Mouse (Mus musculus): ENCODE measurements around the gene Rbfox3. TPM values are rescaled to one million over a fixed set of nuclear protein-coding genes. Genes with fewer than 3 reads are reported as not detected.

The Rbfox3 gene
- polyA plus RNA-seq, 1 experiment from 2014 or later, result 56.3 TPM

DNA sequence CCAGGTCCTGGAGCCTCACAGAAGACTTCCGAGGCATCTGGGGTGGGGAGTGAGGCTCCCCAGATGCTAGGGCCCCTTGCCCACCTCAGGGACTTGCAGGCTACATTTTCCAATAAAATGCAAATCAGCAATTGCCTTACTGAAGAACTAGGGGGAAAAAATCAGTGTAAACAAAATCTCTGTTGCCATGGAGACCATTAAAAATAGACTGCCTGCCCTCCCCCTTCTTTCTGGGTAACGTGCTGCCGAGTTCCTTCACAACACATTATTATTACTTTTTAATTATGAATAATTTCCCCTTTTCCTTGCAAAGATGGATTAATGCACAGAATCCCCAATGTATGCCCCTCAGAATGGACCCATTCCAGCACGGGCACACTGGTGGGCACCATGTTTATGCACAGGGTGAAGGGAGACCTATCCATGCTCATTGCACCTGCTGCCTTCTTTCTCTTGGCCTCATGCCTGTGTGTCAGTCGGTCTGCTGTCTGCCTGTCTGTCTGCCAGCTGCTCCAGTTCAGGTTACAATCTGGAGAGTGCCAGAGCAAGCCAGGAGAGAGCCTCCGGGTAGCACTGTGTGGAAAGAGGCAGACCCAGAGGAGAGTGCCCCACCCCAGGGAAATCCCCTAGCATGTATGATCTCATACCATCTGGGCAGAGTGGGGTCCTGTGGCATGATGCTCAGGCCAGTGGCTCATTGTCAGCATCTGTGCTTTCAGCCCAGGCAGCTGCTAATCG lies 159.3 kb downstream of the Rbfox3 start:
- peaks cover 54% of the 10 kb centered on the region for H3K4me1 ChIP-seq (replicated peaks; ENCODE audit: control insufficient read depth, insufficient read depth, low read length)
- H3K27ac ChIP-seq (ENCODE audit: low read length), result peak overlapping the region; percentile 77
- H3K9me3 ChIP-seq (ENCODE audit: control insufficient read depth, low read length), result no peaks in the 10 kb centered on the region
- H3K36me3 ChIP-seq (ENCODE audit: control insufficient read depth, insufficient read depth), result no peaks in the 10 kb centered on the region
- peak overlapping the region; percentile 27 for H3K4me2 ChIP-seq (ENCODE audit: low read length)
- 21% methylated on average over 7 of the region's 7 CpGs for WGBS
- H3K27me3 ChIP-seq (replicated peaks; ENCODE audit: control insufficient read depth, insufficient read depth, low read length), result no peaks in the 10 kb centered on the region
- H3K9ac ChIP-seq (replicated peaks; ENCODE audit: low read depth, low read length), result no peak overlapping the region
- no peak overlapping the region for H3K4me3 ChIP-seq (replicated peaks; ENCODE audit: low read length)
- ATAC-seq, result peak; percentile 51

DNA sequence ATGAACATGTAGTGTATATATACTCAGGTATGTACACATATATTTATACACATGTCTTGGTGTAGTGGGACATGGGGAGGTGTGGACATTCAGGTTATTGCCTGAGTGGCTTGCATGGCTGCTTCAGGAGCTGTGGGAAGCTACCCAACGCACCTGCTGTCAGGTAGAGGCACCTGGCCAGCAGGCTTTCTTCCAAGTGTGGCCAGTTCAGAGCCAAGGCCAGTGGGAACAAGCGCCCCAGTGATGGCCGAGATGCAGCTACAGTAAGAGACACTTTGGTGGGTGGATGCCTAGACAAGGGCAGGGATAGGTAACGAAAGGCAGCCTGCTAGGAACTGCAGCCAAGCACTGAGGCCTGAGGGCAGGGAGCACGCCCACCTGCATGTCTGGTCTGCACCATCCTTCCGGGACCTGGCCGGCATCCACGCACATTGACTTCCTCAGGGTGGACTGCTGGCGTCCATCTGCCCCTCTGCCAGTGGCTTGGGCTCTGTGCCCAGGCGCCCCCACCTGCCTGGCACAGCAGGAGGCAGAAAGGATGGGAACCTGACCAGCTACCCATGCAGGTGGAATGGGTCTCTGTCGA lies 160.6 kb downstream of the Rbfox3 start:
- Histone ChIP-seq H3K9ac (replicated peaks; ENCODE audit: low read depth, low read length) (no peak overlapping the region), H3K36me3 (ENCODE audit: control insufficient read depth, insufficient read depth) (no peaks in the 10 kb centered on the region), H3K9me3 (ENCODE audit: control insufficient read depth, low read length) (no peaks in the 10 kb centered on the region), H3K4me1 (replicated peaks; ENCODE audit: control insufficient read depth, insufficient read depth, low read length) (peaks cover 58% of the 10 kb centered on the region), H3K4me3 (replicated peaks; ENCODE audit: low read length) (no peak overlapping the region), H3K27me3 (replicated peaks; ENCODE audit: control insufficient read depth, insufficient read depth, low read length) (no peaks in the 10 kb centered on the region), H3K4me2 (ENCODE audit: low read length) (no peak overlapping the region), H3K27ac (ENCODE audit: low read length) (peak overlapping the region; percentile 57)
- 68% methylated on average over 11 of the region's 11 CpGs for WGBS
- ATAC-seq, result no peak

DNA sequence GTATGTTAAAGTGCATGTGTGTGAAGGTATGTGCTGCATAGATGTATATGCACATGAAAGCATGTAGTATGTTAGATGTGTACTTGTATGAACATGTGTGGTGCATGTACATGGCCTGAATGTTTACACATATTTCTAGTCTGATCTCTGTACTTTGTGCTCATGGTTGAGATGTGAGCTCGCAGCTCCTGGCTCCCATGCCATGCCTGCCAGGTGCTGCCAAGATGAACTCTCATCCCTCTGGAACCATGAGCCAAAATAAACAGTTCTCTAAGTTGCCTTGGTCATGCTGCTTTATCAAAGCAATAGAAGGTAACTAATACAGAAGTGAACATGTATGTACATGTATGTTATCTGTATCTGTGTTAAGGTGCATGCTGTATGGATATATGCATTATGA lies 161.9 kb downstream of the Rbfox3 start:
- ATAC-seq, result no peak
- Histone ChIP-seq H3K9ac (replicated peaks; ENCODE audit: low read depth, low read length) (no peak overlapping the region), H3K9me3 (ENCODE audit: control insufficient read depth, low read length) (no peaks in the 10 kb centered on the region), H3K4me3 (replicated peaks; ENCODE audit: low read length) (no peak overlapping the region), H3K36me3 (ENCODE audit: control insufficient read depth, insufficient read depth) (no peaks in the 10 kb centered on the region), H3K27ac (ENCODE audit: low read length) (no peak overlapping the region), H3K27me3 (replicated peaks; ENCODE audit: control insufficient read depth, insufficient read depth, low read length) (no peaks in the 10 kb centered on the region), H3K4me1 (replicated peaks; ENCODE audit: control insufficient read depth, insufficient read depth, low read length) (peaks cover 61% of the 10 kb centered on the region), H3K4me2 (ENCODE audit: low read length) (no peak overlapping the region)
- 85% methylated on average over 1 of the region's 1 CpGs for WGBS

DNA sequence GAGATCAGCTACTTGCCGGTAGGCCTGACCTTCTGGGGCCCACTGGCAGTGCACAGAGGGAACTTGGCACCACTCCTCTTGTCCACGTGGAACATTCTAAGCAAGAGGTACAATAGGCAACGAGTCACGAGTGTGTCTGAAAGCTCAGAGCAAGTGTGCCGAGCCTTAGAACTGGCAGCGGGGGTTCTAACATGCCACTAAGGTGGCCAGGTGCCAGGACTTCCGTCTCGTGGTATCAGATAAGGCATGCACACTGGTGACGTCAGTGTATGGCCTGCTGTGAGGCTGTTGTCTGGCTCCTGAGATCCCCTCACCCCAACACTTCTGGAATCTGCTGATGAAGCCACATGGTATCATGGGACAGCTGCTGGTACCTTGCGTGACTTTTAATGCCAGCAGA lies 162.8 kb downstream of the Rbfox3 start:
- Histone ChIP-seq H3K4me2 (ENCODE audit: low read length) (no peak overlapping the region), H3K4me3 (replicated peaks; ENCODE audit: low read length) (no peak overlapping the region), H3K36me3 (ENCODE audit: control insufficient read depth, insufficient read depth) (no peaks in the 10 kb centered on the region), H3K9me3 (ENCODE audit: control insufficient read depth, low read length) (no peaks in the 10 kb centered on the region), H3K9ac (replicated peaks; ENCODE audit: low read depth, low read length) (no peak overlapping the region), H3K4me1 (replicated peaks; ENCODE audit: control insufficient read depth, insufficient read depth, low read length) (peaks cover 62% of the 10 kb centered on the region), H3K27me3 (replicated peaks; ENCODE audit: control insufficient read depth, insufficient read depth, low read length) (no peaks in the 10 kb centered on the region), H3K27ac (ENCODE audit: low read length) (peak overlapping the region; percentile 37; the same call in 1 of the 2 replicates)
- 17% methylated on average over 10 of the region's 10 CpGs for WGBS
- no peak for ATAC-seq

DNA sequence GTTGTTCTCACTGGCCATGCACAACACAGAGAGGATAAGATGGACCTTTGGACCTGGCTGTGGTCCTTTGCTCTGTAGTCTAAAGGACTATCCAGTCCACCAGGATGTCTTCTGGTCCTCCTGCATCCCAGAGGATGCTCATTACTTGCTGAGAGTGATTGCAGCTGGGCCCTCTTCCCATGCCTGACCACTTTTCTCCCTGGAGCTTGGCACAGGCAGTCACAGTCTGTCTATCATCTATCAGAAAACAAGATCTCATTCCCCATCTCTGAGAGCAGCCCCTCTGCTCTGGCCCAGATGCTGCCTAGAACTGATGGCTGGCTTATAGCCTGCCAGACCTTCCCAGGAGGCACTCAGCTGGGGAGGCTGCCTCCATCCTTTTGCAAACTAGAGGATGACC lies 166.1 kb downstream of the Rbfox3 start:
- Histone ChIP-seq H3K4me1 (replicated peaks; ENCODE audit: control insufficient read depth, insufficient read depth, low read length) (peaks cover 51% of the 10 kb centered on the region), H3K4me3 (replicated peaks; ENCODE audit: low read length) (no peak overlapping the region), H3K36me3 (ENCODE audit: control insufficient read depth, insufficient read depth) (no peaks in the 10 kb centered on the region), H3K9ac (replicated peaks; ENCODE audit: low read depth, low read length) (peak overlapping the region; percentile 32; the same call in 1 of the 2 replicates), H3K4me2 (ENCODE audit: low read length) (peak overlapping the region; percentile 42; the same call in 1 of the 2 replicates), H3K9me3 (ENCODE audit: control insufficient read depth, low read length) (no peaks in the 10 kb centered on the region), H3K27ac (ENCODE audit: low read length) (peak overlapping the region; percentile 79), H3K27me3 (replicated peaks; ENCODE audit: control insufficient read depth, insufficient read depth, low read length) (no peaks in the 10 kb centered on the region)
- ATAC-seq, result peak; percentile 36

DNA sequence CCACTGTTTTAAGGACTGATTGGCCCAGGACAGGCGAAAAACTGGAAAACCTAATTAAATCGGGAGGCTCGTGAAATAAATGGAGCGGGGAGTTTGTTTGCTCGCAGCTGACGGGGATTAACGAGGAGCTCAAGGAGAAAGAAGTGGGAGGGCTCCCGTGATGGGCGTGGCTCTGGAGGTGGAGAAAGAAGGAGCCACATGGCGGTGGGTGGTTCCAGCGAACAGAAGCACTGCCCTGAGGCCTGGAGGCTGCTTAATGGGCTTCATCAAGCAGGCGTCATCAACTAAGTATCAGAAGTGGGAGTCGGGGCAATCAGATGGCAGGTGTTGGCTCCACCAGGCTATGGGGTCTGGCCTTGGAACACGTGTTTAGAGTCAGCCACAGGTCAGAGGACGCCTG lies 166.6 kb downstream of the Rbfox3 start:
- 2% methylated on average over 15 of the region's 15 CpGs for WGBS
- peak; percentile 72 for ATAC-seq

DNA sequence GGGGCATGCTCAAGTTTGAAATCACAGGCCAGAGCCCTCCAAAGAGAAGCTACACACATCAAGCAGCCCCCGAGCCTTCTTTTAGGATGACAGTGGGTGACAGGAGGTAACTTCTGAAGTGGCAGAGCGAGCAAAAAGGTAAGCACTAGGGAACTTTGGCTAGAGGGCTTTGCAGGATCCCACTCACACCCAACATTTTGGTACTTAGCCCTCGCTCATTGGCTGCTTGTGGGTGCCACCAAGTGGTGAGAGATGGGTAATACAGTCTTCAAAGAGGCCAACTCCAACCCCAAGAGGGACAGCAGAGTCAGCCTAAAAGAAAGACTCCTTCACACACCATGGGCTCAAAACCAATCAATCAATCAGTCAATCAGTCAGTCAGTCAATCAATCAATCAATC lies 168.6 kb downstream of the Rbfox3 start:
- no peaks in the 10 kb centered on the region for H3K9me3 ChIP-seq (ENCODE audit: control insufficient read depth, low read length)
- peak overlapping the region; percentile 51 for H3K27ac ChIP-seq (ENCODE audit: low read length)
- no peaks in the 10 kb centered on the region for H3K36me3 ChIP-seq (ENCODE audit: control insufficient read depth, insufficient read depth)
- no peak overlapping the region for H3K9ac ChIP-seq (replicated peaks; ENCODE audit: low read depth, low read length)
- H3K27me3 ChIP-seq (replicated peaks; ENCODE audit: control insufficient read depth, insufficient read depth, low read length), result no peaks in the 10 kb centered on the region
- H3K4me1 ChIP-seq (replicated peaks; ENCODE audit: control insufficient read depth, insufficient read depth, low read length), result peaks cover 57% of the 10 kb centered on the region
- WGBS, result 20% methylated on average over 3 of the region's 3 CpGs
- no peak overlapping the region for H3K4me2 ChIP-seq (ENCODE audit: low read length)
- ATAC-seq, result no peak
- H3K4me3 ChIP-seq (replicated peaks; ENCODE audit: low read length), result no peak overlapping the region

More for the DNA sequence above, 166.6 kb downstream of the Rbfox3 start:
- H3K27ac ChIP-seq (ENCODE audit: low read length), result peak overlapping the region; percentile 79
- no peaks in the 10 kb centered on the region for H3K9me3 ChIP-seq (ENCODE audit: control insufficient read depth, low read length)
- no peaks in the 10 kb centered on the region for H3K27me3 ChIP-seq (replicated peaks; ENCODE audit: control insufficient read depth, insufficient read depth, low read length)
- H3K36me3 ChIP-seq (ENCODE audit: control insufficient read depth, insufficient read depth), result no peaks in the 10 kb centered on the region
- peak overlapping the region; percentile 23; the same call in 1 of the 2 replicates for H3K4me3 ChIP-seq (replicated peaks; ENCODE audit: low read length)
- H3K4me1 ChIP-seq (replicated peaks; ENCODE audit: control insufficient read depth, insufficient read depth, low read length), result peaks cover 56% of the 10 kb centered on the region
- H3K9ac ChIP-seq (replicated peaks; ENCODE audit: low read depth, low read length), result peak overlapping the region; percentile 9; the same call in 1 of the 2 replicates
- H3K4me2 ChIP-seq (ENCODE audit: low read length), result peak overlapping the region; percentile 42

DNA sequence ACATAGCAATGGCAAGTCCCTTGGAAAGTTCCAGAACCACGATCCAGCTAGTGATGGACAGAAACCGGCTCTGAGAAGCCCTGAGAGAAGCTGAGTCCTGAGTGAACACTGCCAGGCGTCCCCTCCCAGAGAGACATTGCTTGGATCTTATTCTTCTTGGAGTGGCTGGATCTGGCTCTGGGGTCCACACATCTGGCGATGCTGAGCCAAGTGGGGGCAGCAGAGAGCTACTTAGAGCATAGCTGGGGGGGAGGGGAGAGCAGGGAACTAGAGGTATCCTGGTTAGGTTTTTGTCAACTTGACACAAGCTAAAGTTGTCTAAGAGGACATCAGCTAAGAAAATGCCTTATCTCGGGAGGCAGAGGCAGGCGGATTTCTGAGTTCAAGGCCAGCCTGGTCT lies 170.1 kb downstream of the Rbfox3 start:
- H3K9ac ChIP-seq (replicated peaks; ENCODE audit: low read depth, low read length), result no peak overlapping the region
- no peaks in the 10 kb centered on the region for H3K9me3 ChIP-seq (ENCODE audit: control insufficient read depth, low read length)
- no peaks in the 10 kb centered on the region for H3K36me3 ChIP-seq (ENCODE audit: control insufficient read depth, insufficient read depth)
- WGBS, result 43% methylated on average over 6 of the region's 6 CpGs
- H3K4me1 ChIP-seq (replicated peaks; ENCODE audit: control insufficient read depth, insufficient read depth, low read length), result peaks cover 55% of the 10 kb centered on the region
- no peak overlapping the region for H3K4me3 ChIP-seq (replicated peaks; ENCODE audit: low read length)
- ATAC-seq, result no peak
- H3K27ac ChIP-seq (ENCODE audit: low read length), result no peak overlapping the region
- no peak overlapping the region for H3K4me2 ChIP-seq (ENCODE audit: low read length)
- no peaks in the 10 kb centered on the region for H3K27me3 ChIP-seq (replicated peaks; ENCODE audit: control insufficient read depth, insufficient read depth, low read length)

DNA sequence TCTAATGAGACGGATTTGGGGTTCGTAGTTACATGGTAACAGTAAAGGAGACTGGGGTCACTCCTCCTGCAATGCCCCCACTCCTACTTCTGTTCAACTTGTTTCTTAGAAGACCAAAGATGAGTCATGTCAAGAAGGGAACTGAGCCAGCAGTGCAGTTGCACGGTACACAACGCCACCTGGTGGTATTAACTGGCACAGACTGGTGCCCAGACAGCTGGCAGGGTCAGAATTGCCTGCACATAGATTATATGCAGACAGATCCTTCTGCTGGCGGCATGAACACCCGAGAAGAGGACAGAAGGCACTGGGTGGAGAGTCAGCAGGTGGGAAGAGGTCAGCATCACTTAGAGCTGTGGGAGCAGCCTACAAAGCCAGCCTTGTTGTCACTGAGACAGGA lies 171.4 kb downstream of the Rbfox3 start:
- 0 out of 2 replicates have a peak, but pooled peaks have one; percentile 7 for ATAC-seq
- 12% methylated on average over 6 of the region's 6 CpGs for WGBS
- no peak overlapping the region for H3K4me2 ChIP-seq (ENCODE audit: low read length)

More for the DNA sequence above, 171.4 kb downstream of the Rbfox3 start:
- no peak overlapping the region for H3K4me3 ChIP-seq (replicated peaks; ENCODE audit: low read length)
- H3K36me3 ChIP-seq (ENCODE audit: control insufficient read depth, insufficient read depth), result no peaks in the 10 kb centered on the region
- peaks cover 43% of the 10 kb centered on the region for H3K4me1 ChIP-seq (replicated peaks; ENCODE audit: control insufficient read depth, insufficient read depth, low read length)
- no peaks in the 10 kb centered on the region for H3K9me3 ChIP-seq (ENCODE audit: control insufficient read depth, low read length)
- no peak overlapping the region for H3K27ac ChIP-seq (ENCODE audit: low read length)
- no peak overlapping the region for H3K9ac ChIP-seq (replicated peaks; ENCODE audit: low read depth, low read length)
- H3K27me3 ChIP-seq (replicated peaks; ENCODE audit: control insufficient read depth, insufficient read depth, low read length), result no peaks in the 10 kb centered on the region
